Mouse (Mus musculus): ENCODE results near the gene Gaa.
"Not testable (repeated sequence)": the region's sequence is repeated elsewhere in the genome, so short reads cannot be mapped to it uniquely, and the experiment has no call there.

- TF ChIP-seq CTCF (IDR thresholded peaks at IDR 0.05; ENCODE audit: control insufficient read depth, insufficient read depth, insufficient replicate concordance, low read depth, low read length); POLR2A (IDR thresholded peaks at IDR 0.05; ENCODE audit: control insufficient read depth, low read depth, low read length): not testable (repeated sequence)
Observed at GRCm38 (mm10) chr11:119292861-119293260, 25.2 kb downstream of the Gaa start.
